Mouse (Mus musculus) small intestine, adult 10 weeks (tissue): ENCODE results near the gene Mtch1. TPM values are rescaled to one million over a fixed set of nuclear protein-coding genes. Genes with fewer than 3 reads are reported as not detected.

Experiments
- polyA plus RNA-seq: library from polyadenylated mRNA; stranded (reverse); fragments of 350-450 nt; fragmentation: Illumina TruSeq; extraction: RNeasy Lipid Tissue Mini Kit (QIAGEN cat#74804); gene quantifications from one replicate; pipeline ENCODE4 v1.2.3, GENCODE M21; 2014; ENCODE audit warnings: low replicate concordance

Mtch1 gene
- polyA plus RNA-seq, result 2.2 TPM

GRCm38 (mm10) chr17:29347645-29348256 lies at the start of gene Mtch1:
Gene Mtch1, minus strand, starts transcription at chr17:29347934.

GRCm38 (mm10) chr17:29360761-29361221 lies 13.1 kb upstream of the Mtch1 start, which contains the start of gene Fgd2:
Gene Fgd2, plus strand, starts transcription at chr17:29360914.

GRCm38 (mm10) chr17:29317380-29317779 lies 30.4 kb downstream of the Mtch1 start, which contains the start of gene Pi16:
Gene Pi16, plus strand, starts transcription at chr17:29317680.

Other genes starting within 250 kb of the Mtch1 start
- not detected for gene Rab44, start 233.8 kb downstream of the Mtch1 start, polyA plus RNA-seq
- gene Cpne5, start 109.8 kb downstream of the Mtch1 start, polyA plus RNA-seq, result not detected
- 10.1 TPM for gene Ppil1, start 83.7 kb downstream of the Mtch1 start, polyA plus RNA-seq
- gene BC004004, start 79.1 kb downstream of the Mtch1 start, polyA plus RNA-seq, result 78.7 TPM
- not detected for gene Pi16, start 30.3 kb downstream of the Mtch1 start, polyA plus RNA-seq
- 0.63 TPM for gene Fgd2, start 13.0 kb upstream of the Mtch1 start, polyA plus RNA-seq
- gene Pim1, start 142.8 kb upstream of the Mtch1 start, polyA plus RNA-seq, result 66.6 TPM
- gene Gm17657, start 201.7 kb upstream of the Mtch1 start, polyA plus RNA-seq, result not detected
- gene Tbc1d22b, start 201.9 kb upstream of the Mtch1 start, polyA plus RNA-seq, result 6.2 TPM
- gene Tmem217, start 204.5 kb upstream of the Mtch1 start, polyA plus RNA-seq, result not detected